Mouse (Mus musculus) retina, postnatal 7 days (tissue): Measurements from ENCODE around the gene Fzd7.

ENCODE experiments used
- DNase-seq: peaks from one replicate; pipeline ENCODE4 v3.0.0-alpha.2; 2012; ENCODE audit warnings: low read depth, low spot score

The Fzd7 gene

GRCm38 (mm10) chr1:59472368-59473180 is 9.7 kb upstream of the Fzd7 start:
- DNase-seq: no peak

- DNase-seq: no peak
Observed at GRCm38 (mm10) chr1:59473181-59473555, 9.1 kb upstream of the Fzd7 start.

GRCm38 (mm10) chr1:59475618-59476017 is 6.6 kb upstream of the Fzd7 start:
- DNase-seq: no peak

- no peak for DNase-seq
Observed at GRCm38 (mm10) chr1:59478911-59479310, 3.3 kb upstream of the Fzd7 start.

- no peak for DNase-seq
Observed at GRCm38 (mm10) chr1:59480821-59481455, 1.3 kb upstream of the Fzd7 start.

GRCm38 (mm10) chr1:59481456-59482291 is 550 bp upstream of the Fzd7 start:
- peak; percentile 88 for DNase-seq

GRCm38 (mm10) chr1:59482696-59483520 is 684 bp downstream of the Fzd7 start:
- DNase-seq: no peak

GRCm38 (mm10) chr1:59483521-59484245 is 1.5 kb downstream of the Fzd7 start:
- DNase-seq: no peak

- DNase-seq: no peak
Observed at GRCm38 (mm10) chr1:59484314-59484713, 2.1 kb downstream of the Fzd7 start.

- no peak for DNase-seq
Observed at GRCm38 (mm10) chr1:59484791-59485785, 2.9 kb downstream of the Fzd7 start.

GRCm38 (mm10) chr1:59485803-59486202 is 3.6 kb downstream of the Fzd7 start:
- no peak for DNase-seq

GRCm38 (mm10) chr1:59487651-59488051 is 5.4 kb downstream of the Fzd7 start:
- DNase-seq: no peak

GRCm38 (mm10) chr1:59488481-59488880 is 6.3 kb downstream of the Fzd7 start:
- no peak for DNase-seq

- DNase-seq: no peak
Observed at GRCm38 (mm10) chr1:59488991-59489390, 6.8 kb downstream of the Fzd7 start.

GRCm38 (mm10) chr1:59491517-59491916 is 9.3 kb downstream of the Fzd7 start:
- no peak for DNase-seq

- no peak for DNase-seq
Observed at GRCm38 (mm10) chr1:59492432-59492831, 10.2 kb downstream of the Fzd7 start.

GRCm38 (mm10) chr1:59495970-59496369 is 13.7 kb downstream of the Fzd7 start:
- no peak for DNase-seq

- DNase-seq: no peak
Observed at GRCm38 (mm10) chr1:59497741-59498613, 15.8 kb downstream of the Fzd7 start.

GRCm38 (mm10) chr1:59499327-59499726 is 17.1 kb downstream of the Fzd7 start:
- no peak for DNase-seq
